Mouse (Mus musculus) thymus, postnatal 4 days (tissue): ENCODE data around the gene Med16.
A peak's percentile ranks its signal among the peaks of the same experiment; 100 is the strongest.

Experiments used
- DNase-seq: peaks from one replicate; pipeline ENCODE4 v3.0.0; 2021

The Med16 gene

DNA sequence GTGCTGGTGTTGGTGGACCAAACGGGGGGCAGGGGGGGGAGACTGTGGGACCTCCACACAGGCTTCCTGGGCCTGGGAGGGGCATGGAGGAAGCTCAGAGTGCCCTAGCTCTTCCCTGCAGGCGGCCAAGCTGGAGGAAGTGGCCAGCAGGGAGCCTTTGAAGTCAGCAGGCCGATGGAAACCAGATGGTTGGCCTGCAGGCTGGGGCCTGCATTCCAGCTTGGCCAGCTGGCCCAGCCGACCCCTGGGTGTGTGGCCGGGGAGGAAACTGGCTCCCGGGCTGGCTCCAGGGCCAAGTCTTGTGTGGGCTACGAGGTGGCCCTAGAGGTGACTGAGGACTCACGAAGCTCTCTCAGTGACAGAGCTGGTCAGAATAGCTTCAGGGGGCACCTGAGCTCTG is 24.0 kb upstream of the Med16 start:
- DNase-seq = no peak

DNA sequence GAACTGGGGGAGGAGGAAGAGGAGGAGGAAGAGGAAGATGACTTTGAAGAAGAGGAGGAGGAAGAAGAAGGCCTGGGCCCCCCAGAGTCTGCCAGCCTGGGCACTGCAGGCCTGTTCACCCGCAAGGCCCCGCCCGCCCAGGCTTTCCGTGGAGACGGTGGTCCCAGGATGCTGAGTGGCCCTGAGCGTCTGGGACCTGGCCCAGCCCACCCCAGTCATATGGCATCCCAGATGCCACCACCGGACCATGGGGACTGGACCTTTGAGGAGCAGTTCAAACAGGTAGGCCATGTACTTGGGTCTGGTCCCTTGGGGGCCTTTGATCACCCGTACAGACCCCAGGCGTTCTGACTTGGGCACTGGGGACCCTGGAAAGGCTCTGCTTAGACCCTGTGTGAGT is 23.1 kb upstream of the Med16 start:
- DNase-seq = no peak

DNA sequence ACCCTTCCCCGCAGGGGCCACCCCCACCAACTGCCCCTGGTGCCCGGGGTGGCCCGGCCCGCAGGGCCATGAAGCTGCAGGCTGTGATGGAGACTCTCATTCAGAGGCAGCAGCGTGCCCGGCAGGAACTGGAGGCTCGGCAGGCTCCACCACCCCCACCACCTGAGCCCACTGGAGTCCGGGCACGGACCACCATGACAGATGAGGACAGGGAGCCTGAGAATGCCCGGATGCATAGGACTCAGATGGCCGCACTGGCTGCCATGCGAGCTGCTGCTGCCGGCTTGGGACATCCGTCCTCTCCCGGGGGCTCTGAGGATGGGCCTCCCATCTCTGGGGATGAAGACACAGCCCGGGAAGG is 22.1 kb upstream of the Med16 start:
- DNase-seq = no peak

DNA sequence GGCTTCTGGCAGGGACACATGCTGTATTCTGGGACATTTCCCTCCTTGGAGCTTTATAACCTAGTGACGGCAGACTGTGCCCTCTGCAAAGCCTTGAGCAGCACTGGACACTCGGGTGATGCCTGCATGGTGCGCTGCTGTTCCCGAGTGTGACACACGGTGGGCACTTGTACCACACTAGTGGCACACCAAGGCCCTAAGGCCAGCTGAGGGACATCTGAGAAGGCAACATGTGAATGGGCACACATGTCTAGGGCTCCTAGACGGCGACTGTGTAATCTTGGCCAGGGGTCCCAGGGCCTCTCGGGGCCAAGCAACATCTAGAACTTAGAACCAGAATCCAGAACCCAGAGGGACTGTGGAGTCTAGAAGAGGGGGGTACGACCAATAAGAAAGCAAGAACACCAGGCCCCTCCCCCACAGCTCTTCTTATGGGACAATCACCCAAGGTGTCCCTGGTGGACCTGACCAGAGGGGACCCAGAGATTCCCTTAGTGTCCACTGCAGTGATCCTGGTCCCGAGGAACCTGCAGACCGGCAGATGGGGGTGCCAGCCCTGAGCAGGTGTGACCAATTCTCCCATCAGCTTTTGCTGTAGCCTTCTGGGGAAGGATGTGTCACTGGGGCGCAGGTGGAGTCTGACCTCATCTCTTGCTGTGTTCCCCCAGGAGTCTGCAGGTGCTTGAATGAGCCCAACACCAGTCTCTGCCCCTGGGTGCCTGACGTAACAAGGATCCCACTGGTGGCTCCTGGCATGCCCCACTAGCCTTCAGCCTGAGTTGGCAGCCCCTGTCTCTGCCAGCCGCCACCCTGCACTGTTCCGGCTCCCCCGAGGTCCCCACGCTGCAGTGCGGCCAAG is 21.5 kb upstream of the Med16 start:
- DNase-seq = no peak

DNA sequence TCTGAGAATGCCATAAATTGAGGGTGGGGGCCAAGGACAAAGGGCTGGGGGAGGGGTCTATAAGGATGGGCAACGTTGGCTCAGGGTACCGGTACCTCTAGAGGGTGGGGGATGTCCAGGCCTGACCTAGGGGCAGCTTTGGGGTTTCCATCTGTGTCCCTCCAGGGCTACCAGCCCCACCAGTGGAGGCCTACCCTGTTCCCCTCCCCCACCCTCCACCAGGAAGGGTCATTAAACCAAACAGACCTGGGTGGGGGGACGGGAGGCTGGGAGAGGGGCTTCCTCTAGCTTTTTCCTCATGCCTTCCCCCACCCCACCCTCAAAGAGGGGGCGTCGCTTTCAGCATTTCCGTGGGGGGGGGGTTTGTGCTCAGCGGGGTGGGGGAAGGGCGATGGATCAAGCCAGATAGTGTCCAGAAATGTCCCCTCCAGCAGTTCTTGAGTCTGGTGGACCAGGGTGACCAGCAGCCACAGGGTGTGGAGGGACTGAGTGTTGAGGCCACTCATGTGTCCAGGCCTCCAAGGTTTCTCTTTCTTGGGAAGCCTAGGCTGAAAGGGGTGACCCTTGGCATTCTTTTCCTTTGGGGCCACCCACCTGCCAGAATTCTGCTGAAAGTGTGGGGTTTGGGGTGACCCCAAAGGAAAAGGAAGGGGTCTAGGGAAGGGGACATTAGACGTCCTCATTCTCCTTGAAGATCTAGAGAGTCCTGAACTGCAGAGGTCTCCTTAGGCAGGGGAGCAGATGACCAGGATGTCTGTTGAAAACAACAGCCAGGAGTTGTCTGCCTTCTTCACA is 20.4 kb upstream of the Med16 start:
- DNase-seq = no peak

DNA sequence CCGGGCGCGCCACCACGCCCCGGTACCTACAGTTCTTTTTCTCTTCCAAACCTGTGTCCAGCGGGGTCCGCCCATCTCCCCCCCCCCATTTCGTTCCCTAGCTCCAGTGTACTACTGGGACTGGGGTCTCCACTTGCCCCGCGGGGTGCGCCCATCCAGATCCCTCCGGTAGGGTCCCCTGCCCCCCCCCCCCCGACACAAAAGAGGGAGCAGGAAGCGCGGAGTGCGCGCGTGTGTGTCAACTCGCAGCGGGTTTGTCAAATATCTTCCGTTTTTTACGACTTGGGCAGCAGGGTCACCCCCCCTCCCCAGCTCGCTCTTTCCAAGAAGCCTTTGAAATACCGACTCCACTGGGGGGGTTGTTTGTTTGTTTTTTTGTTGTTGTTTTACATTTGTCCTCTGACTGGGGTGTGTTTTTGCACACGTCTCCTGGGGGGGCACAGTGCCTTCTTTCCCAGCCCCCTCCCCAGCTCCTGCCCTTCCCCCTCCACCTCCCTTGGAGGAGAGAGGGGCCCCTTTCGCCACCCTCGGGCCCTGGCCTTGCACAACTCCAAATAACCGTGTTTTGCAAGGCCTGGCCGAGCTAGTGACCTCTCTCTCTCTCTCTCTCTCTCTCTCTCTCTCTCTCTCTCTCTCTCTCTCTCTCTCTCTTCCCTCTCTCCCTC is 19.4 kb upstream of the Med16 start:
- DNase-seq = peak; percentile 56

DNA sequence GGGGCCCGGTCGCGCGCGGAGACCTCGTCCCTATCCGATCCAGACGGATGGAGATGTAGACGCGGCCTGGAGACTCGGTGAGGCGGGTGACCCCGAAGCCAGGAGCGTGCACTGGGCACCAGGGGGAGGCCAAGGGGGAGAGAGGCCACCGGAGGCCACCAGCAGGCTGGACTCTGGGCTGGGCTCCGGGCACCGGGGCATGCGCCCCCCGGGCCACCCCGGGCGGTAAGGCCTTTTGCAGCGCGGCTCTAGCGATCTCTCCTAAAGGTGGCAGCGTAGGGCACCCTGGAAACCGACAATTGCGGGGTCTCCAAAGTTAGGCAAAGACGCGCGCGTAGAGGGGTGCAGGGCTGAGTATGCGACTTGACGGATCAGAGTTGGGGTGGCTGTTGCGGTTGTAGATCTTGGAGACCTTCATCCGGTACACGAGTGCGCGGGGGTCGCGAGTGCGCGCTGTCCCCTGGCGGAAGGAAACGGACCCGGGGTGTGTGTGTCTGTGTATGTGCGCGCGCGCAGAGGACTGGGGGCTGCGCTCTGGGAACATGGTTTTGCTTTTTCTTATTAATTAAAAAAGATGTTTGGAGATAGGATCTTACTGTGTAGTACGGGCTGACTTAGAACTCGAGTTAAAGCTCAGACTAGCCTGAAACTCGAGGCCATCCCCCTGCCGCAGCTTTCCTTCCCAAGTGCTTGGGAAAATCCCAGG is 18.8 kb upstream of the Med16 start:
- DNase-seq = peak; percentile 86

DNA sequence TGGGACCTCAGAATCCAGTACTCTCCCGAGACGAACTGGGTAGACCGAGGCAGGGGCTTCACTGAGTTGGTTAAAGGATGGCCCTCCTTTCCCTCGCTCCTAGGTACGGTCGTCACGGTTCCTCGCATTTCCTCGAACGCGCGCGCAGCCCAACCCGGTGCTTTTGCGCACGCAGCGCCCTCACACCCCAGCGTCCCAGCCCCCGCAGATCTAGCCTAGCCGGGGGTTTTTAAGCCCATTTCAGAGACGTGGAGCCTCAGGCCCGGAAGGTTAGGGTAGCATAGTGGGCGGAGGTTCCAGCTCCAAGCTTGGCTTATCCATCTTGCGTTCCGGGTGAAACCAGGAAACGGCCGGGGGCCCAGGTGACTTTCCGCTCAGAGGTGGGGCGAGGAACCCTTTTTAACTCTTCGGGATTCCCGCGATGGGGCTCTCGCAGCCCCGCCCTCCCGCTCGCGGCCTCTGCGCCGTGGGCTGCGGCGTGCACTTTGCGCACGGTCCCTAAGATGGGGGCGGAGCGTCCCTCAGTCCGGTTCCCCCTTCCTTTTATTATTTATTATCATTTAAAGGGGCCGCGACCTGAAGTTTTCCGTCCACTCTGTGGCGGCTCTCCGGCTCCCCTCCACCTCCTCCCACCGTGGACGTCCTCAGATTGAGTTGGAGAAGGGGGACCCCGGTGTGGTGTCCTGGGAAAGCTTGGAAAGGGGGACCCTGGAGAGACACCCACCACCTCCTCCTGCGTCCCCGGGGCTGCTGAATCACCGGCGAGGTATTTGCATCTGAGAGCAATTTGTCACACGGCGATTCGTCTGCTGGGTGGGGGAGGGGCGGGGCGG is 18.0 kb upstream of the Med16 start, which contains the start of gene Arid3a:
Arid3a (plus strand) TSS at position 553 of the 833 bp plus-strand sequence.
- DNase-seq = peak; percentile 91

DNA sequence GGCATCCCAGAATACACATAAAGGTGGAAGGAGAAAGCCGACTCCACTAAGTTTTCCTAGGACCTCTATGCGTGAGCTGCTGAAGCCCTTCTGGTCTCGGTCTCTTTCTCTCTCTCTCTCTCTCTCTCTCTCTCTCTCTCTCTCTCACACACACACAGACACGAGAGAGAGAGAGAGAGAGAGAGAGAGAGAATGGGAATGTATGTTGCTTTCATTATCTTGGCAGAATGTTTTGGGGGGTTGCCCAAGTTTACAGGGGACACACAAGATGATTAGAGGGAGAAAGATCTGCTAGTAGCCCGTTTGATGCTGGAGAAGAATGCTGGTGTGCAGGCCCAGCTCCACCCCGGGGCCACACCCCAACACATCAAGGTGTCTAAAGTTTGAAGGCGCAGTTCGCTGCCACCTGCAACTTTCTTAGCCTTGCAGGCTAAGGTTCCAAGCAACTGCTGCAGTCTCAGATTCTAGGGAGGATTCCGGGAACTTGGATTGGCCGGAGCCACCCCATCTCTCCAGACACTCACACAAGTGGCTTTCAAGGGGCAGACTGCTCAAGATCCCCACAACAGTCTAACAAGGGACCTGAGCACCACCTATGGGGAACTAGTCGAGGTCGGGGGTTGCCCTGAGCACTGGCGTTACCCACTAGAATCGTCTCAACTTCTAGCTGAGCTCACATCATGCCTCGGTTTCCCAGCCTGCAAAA is 17.2 kb upstream of the Med16 start:
- DNase-seq = peak; percentile 63

DNA sequence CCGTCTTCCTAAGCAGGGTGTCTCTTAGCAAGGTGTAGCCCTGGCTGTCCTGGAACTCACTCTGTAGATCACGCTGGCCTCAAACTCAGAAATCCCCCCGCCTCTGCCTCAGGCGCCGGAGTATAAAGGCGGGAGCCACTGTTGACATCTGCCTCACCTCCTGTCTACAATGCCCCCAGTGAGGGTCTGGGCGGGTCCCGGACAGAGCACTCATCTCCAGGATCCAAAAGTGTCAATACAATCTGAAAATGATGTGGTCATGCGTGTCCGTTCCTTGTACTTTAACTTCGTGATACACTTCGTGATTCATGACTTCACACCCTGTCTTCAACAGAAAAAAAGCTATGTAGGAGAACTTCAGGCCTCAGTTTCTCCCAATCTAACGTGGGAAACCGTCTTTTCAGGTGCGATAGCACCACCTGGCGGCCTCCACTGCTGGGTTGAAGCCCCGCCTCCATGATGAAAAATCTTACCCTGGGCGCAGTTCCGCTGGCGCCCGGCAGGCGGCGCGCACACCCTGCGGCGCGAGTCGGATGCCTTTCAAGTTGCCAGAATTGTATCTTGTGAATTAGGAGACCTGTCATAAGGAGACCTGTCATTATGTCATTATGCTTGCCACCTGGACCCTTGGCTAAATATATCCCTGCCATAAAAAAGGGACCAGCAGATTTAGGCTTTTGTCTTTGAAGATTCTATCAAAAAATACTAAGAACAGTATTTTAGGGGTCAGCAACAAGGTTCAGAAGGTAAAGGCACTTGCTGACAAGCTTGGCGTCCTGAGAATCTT is 16.5 kb upstream of the Med16 start:
- DNase-seq = peak; percentile 97

DNA sequence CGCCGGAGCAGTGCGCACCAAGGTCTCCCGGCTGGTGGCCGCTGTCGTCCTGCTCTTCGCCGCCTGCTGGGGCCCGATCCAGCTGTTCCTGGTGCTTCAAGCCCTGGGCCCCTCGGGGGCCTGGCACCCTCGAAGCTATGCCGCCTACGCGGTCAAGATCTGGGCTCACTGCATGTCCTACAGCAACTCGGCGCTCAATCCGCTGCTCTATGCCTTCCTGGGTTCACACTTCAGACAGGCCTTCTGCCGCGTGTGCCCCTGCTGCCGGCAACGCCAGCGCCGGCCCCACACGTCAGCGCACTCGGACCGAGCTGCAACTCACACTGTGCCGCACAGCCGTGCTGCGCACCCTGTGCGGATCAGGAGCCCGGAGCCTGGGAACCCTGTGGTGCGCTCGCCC is 12.8 kb upstream of the Med16 start:
- DNase-seq = peak; percentile 49

DNA sequence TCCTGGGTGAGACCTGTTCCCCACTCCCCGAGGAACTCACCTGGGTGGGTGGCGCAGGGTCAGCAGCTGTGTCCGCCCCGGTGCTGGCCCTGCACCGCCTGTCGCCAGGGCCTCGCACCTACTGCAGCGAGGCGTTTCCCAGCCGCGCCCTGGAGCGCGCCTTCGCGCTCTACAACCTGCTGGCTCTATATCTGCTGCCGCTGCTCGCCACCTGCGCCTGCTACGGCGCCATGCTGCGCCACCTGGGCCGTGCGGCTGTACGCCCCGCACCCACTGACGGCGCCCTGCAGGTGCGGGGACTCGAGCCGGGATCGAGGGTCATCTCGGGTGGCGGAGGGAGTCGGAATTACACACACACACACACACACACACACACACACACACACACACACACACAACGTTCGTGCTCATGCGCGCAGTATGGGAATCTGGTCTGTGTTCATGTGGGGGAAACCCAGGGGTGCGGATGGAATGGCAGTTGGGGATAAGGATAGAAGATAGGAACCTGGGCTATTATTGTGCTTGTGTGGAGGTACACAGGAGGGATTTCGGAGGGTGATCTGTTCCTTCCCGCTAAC is 12.3 kb upstream of the Med16 start, which contains the start of gene R3hdm4:
R3hdm4 (minus strand) TSS at position 251 of the 578 bp plus-strand sequence.
- peak; percentile 67 for DNase-seq

DNA sequence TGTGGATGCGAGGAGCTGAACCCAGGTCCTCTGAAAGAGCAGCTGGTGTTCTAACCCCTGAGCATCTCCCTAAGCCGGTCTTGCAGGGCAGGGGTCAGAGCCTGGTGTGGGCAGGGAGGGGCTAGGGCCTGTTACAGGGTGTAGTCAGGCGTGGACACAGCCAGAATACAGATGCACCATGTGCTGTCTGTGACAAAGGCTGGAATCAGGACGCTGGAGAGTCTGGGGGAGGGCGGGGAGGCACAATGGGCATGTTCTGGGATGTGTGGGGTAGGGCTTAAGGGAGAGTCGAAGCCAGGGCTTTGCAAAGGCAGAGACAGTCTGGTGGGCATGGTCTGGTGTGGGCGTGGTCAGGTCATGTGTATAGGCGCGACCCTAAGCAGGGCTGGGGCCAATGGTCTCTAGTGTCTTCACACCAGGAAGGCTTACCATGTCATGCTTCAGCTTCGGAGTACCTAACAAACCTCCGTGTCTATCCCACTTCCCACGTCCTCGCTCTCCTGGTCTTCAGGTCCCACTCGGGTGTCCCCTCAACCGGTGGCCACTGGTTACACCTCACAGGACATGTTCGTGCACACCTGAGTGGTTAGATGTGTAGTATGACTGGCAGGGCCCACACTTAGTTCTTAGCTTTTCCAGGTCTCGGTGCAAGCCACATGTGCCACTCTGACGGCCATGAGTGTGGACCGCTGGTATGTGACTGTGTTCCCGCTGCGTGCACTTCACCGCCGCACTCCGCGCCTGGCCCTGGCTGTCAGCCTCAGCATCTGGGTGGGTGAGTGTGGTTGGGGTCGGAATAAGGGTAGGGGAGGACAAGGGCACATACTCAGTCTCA is 11.6 kb upstream of the Med16 start:
- DNase-seq = no peak

DNA sequence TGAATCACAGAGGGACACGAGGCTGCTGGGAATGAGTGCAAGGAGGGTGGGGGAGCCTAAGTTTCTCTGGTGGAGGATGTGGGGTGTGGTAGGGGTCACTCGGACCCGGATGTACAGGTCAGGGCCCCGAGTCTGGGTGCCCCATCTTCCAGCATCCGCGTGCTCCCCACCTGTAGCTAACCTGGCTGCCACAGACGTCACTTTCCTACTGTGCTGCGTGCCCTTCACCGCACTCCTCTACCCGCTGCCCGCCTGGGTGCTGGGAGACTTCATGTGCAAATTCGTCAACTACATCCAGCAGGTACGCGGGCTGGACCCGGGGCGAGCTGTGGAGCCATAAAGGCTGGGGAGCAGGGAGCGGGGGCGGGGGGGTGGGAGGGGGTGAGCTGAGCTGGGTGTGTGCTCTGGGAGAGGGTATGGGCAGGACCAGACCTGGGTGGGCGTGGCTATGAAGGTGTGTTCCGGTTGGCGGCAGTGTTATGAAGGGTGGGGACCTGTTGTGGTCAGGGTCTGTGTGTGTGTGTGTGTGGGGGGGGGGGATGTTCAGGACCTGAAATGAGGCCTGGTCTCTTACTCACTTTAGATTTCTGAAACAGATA is 10.6 kb upstream of the Med16 start:
- DNase-seq = peak; percentile 64

DNA sequence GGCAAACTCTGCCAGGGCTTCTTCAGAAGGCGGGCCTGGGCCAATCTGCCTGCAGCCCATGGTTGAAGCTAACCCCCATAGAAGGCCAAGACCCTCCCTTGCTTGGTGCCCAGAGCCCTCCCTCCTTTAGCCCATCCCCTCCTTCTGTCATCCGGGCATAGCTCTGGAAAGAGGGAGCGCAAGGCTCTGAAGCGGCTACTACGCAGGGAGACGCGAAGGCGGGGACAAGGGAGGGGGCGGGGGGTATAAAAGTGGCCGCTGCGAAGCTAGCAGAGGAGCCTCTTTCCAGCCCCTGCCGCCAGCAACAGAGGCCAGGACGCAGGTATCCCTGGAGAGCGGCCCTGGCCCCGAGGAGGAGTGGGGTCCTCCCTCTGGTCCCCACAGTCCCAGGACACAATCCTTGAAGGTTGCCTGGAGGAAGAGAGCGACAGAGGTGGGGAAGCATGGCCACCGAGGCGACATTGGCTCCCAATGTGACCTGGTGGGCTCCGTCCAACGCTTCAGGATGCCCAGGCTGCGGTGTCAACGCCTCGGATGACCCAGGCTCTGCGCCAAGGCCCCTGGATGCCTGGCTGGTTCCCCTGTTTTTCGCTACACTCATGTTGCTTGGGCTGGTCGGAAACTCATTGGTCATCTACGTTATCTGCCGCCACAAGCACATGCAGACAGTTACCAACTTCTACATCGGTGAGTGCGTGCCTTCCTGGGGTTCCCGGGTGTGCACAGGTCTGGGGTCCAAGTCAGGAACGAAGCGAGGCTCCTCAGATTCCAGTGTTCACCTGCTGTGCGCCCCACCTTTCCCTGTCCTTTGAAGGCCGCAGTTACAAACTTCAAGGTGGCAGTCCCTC is 9.7 kb upstream of the Med16 start:
- DNase-seq = no peak

DNA sequence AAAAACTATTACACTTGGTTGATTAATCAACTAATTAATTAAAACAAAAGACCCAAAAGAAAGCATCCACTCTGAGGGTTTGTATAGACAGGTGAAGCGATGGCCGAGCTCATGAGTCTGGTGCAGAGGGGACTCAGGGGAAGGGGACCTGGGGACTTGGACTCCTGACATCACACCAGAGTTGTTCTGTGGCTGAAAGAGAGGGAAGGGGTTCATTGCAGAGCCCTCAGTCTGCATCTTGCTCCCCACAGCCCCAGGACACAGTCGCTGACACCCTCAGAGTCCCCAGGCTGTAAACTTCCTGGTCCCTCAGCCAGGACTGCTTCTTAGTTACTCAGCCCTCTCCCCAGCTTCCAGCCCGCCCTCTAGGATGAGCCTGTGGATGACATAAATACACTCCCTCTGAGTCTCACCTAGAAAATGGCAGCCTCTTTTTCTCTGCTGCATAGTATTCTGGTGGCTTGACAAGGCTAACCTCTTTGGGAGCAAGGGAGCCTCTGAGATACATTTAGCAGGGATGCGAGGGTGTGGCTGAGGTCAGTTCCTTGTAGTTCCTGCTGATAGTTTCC is 8.9 kb upstream of the Med16 start:
- no peak for DNase-seq

DNA sequence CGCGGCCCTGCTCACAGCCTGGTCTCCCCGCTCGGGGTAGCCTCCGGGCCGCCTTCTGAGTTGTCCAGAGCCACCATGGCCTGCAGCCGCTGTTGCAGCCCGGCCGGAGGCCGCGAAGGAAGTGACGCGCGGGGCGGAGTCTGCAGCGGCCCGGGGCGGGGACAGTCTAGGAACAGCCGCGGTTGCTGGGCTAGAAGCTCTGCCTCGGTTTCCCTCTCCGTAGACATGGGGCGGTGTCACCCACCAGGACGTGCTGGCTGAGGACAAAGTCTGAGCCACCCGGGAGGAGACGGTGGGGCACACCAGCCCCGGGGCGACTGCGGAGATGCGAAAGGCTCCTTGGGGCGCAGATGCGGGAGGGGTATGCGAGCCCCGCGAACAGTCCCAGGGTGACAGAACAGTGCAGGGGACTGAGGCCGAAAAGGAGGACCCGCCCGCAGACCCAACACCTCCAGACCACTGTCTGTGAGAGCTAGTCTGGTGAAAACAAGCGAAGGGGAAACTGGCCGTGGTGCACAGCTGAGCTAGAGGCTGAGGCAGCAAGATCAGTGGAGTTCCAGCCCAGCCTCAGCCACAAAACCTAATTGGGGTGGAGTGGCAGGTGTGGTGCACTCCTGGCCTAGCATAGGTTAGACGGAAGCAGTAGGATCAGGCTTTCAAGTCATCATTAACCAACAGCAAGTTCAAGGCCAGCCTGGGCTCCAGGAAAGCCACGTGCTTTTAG is 8.2 kb upstream of the Med16 start, which contains the start of gene Kiss1r:
Kiss1r (plus strand) TSS at position 164 of the 724 bp plus-strand sequence.
- DNase-seq = peak; percentile 93
